24 mouse cellular contexts compared by ENCODE assay signal in genomic region chr2:165475412-165475811, GRCm38 (mm10). TPM values are rescaled to one million over a fixed set of nuclear protein-coding genes. Genes with fewer than 3 reads are reported as not detected.
"Had no signal": no experiment of that assay in that cellular context is flagged by ENCODE, and none has a peak within 500 bp of the region (broad histone marks: within the 10 kb centered on the region; RNA-seq: fewer than 3 reads in every experiment).

No protein-coding gene starts in this region.

- DNase-seq: gastrocnemius, postnatal 14 days; gastrocnemius, postnatal 36 days; heart, adult 11 months; heart, adult 2 months; heart, postnatal 14 days; heart, postnatal 36 days; kidney, adult 8-10 months; kidney, postnatal 10 days; kidney, postnatal 25 days; layer of hippocampus, adult 9-11 months; layer of hippocampus, postnatal 36 days; left cerebral cortex, postnatal 4 days; liver, embryonic 13.5 days had no signal

- H3K36me3 ChIP-seq: heart, embryonic 13.5 days; heart, embryonic 15.5 days; hindbrain, embryonic 13.5 days; hindbrain, embryonic 15.5 days; limb, embryonic 13.5 days; limb, embryonic 15.5 days; liver, embryonic 13.5 days; liver, embryonic 15.5 days had no signal

- H3K9me3 ChIP-seq: heart, embryonic 13.5 days; heart, embryonic 15.5 days; hindbrain, embryonic 13.5 days; hindbrain, embryonic 15.5 days; limb, embryonic 13.5 days; limb, embryonic 15.5 days; liver, embryonic 13.5 days; liver, embryonic 15.5 days had no signal

- H3K4me3 ChIP-seq: heart, adult 2 months; heart, embryonic 13.5 days; heart, embryonic 15.5 days; hindbrain, embryonic 13.5 days; hindbrain, embryonic 15.5 days; limb, embryonic 13.5 days; limb, embryonic 15.5 days; liver, embryonic 13.5 days; liver, embryonic 15.5 days had no signal

- ATAC-seq: hindbrain, postnatal 0 days; intestine, embryonic 16.5 days had no signal

- H3K9ac ChIP-seq: heart, embryonic 13.5 days; heart, embryonic 15.5 days; hindbrain, embryonic 13.5 days; hindbrain, embryonic 15.5 days; limb, embryonic 13.5 days; limb, embryonic 15.5 days; liver, embryonic 13.5 days; liver, embryonic 15.5 days had no signal

- H3K27ac ChIP-seq: heart, adult 2 months; heart, embryonic 13.5 days; heart, embryonic 15.5 days; hindbrain, embryonic 13.5 days; hindbrain, embryonic 15.5 days; hindbrain, postnatal 0 days; limb, embryonic 13.5 days; limb, embryonic 15.5 days; liver, embryonic 13.5 days; liver, embryonic 15.5 days had no signal

- H3K4me2 ChIP-seq: heart, embryonic 11.5 days; heart, embryonic 13.5 days; heart, embryonic 15.5 days; hindbrain, embryonic 13.5 days; hindbrain, embryonic 15.5 days; limb, embryonic 13.5 days; limb, embryonic 15.5 days; liver, embryonic 13.5 days; liver, embryonic 15.5 days had no signal

RNA-seq across cellular contexts. Expression of gene Slc13a3, which starts 2.4 kb away (rescaled TPM):
- polyA plus RNA-seq: limb, embryonic 11.5 days had no signal
